Mouse (Mus musculus) spleen, adult 12 weeks (tissue): Measurements from ENCODE around the gene Dazl.

Experiments
- DNase-seq: peaks from one replicate; pipeline ENCODE4 v3.0.0; 2022; ENCODE audit warnings: low spot score

Dazl gene

DNA sequence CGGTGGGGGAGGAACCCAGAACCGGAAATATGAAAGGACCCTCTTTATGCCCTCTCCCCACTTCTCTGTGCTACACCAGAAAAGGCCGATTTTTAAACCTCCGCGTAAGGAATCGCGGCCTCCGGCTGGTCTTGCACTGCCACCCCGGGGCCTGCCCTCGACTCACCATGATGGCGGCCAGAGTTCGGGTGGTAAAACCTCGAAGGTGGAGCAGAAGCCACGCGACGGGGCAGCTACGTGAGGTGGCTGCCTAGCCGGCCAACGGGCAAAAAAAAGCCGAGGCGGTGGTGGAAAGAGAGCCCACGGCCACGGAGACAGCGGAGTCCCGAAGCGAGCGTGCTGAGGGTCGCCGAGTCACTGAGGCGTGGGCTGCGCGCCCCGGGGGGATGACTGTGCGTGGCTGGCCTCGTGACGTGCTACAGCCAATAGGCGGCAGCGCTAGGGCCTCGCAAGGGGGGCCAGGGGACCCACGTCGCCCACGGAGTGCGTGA lies at the start of gene Dazl:
Dazl (minus strand) TSS at position 396 of the 491 bp plus-strand sequence.
- no peak for DNase-seq

- no peak for DNase-seq
Measured at GRCm38 (mm10) chr17:50341850-50342544, 48.6 kb upstream of the Dazl start.

DNA sequence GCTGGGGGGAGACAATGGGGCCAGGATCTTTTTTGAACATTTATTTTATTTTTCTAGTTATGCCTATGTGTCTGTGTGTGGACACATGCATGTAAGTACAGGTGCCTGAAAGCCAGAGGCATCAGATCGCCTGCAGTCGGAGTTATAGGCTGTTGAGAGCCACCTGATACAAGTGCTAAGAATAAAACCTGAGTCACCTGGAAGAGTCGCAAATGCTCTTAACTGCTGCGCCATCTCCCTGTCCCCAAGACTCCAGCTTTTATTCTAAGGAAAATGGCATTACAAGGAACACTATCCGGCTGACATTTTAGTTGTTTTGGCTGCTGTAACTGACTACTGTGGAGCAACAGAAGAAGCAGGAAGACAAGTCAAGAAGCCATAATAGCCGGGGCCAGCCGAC lies 45.5 kb upstream of the Dazl start:
- DNase-seq = no peak

- no peak for DNase-seq
Measured at GRCm38 (mm10) chr17:50335776-50336175, 42.3 kb upstream of the Dazl start.

GRCm38 (mm10) chr17:50334694-50335093 lies 41.3 kb upstream of the Dazl start:
- no peak for DNase-seq

DNA sequence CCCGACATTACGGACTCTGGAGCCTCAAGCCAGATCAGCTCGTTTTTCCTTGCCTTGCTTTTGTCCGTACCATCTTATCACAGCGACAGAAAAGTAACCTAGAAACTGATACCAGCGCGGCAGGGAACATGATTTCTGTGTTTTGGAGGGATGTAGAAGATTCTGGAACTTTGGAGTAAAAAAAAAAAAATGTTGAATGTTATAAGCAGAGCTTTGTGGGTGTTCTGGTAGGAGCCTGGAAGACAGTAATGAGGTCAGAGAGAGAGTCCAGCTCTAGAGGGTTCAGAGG lies 38.5 kb upstream of the Dazl start:
- DNase-seq = no peak

DNA sequence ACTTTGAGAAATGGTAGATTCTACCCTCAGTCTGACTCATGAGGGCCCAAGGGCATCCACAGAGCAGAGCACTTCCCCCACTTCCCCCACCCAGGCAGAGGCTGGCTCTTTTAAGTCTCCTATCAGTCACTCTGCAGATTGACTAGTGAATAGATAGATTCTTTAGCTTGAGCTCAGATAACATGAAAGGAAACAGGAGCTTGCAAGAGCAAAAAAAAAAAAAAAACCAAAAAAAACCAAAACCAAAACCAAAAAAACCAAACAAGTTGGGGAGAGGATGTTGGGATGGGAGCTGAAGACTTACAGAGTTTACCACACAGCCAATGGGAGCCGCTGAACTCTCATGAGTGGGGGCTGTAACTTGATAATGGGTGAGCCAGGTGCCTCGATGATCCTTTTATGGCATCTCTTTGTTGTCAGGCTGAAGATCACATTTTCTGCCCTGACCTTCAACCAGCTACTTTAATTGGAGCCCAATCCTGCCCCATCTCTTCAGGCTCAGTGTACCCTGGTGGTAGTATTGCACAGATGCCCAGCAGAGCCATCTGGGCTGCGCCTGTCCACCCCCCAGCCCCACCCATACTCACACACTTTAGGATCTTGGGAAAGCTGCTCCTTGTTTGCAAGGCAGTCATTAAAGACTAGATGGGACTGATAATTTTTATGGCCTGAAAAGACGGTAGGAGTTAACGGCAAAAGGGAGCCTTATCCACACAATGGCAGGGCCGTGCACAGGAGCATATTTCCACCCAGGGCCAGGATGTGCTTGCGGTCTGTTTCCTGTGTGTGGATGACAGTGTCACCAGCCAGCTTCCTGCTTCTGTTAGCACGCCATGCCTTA lies 38.0 kb upstream of the Dazl start:
- no peak for DNase-seq

GRCm38 (mm10) chr17:50330245-50330644 lies 36.8 kb upstream of the Dazl start:
- DNase-seq = no peak

DNA sequence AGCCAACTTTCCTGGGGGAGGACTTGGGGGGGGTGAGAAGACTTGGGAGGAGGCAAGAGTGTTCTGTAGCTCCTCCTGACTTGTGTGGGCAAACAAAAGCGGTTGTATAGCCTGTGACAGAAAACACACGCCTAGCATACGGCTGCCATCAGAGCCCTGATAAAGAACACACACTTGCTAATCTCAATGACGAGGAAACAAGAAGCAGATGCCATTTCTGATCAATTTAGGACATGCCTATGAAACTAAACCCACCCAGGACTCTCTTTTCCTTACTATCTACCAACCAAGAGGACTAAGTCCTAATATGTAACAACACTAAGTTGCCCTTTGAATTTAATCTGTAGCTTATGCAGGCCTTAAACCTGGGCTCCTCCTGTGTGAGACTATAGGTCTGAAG lies 31.2 kb upstream of the Dazl start:
- no peak for DNase-seq

GRCm38 (mm10) chr17:50318810-50319209 lies 25.4 kb upstream of the Dazl start:
- DNase-seq = no peak

DNA sequence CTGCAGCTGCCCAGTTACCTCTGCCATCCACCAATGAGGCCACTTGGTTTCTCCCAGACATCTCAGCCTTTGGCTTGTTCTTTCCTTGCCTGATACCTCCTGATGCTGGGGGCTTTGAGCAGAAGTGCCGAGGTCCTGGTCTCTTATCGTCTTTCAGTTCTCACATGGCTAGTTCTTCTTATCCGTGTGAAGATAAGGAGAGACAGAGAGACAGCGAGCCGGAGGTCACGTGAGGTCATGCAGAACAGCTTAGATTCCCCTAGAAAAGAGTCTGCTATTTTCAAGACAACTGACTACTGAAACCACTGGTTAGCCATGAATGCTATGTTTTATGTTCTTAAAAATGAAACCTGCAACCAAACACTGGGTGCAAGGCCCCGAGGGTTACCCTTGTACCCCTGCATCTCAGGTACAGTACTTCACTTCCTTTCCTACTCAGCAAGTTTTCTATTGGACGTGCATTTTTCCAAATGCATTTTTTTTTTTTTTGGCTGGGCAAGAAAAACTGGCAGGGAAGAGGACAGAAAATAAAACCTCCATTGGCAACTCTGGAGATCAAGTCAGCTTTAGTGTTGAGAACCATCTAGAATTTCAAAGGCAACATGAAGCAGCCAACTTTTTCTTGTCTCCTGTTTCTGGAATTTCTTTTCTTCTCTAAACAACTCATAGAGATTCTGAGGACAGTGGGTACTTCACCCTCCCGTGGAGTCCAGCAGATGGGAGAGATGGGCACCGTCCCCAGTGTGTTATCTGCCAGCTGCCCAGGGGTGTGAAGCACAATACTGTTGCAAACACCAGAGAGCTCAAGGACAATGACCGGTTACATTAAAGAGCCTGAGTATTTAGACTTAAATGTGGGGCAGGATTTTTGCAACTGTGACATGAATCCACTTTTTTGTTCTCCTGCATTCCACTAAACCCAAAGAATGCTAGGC lies 23.0 kb upstream of the Dazl start:
- no peak for DNase-seq

DNA sequence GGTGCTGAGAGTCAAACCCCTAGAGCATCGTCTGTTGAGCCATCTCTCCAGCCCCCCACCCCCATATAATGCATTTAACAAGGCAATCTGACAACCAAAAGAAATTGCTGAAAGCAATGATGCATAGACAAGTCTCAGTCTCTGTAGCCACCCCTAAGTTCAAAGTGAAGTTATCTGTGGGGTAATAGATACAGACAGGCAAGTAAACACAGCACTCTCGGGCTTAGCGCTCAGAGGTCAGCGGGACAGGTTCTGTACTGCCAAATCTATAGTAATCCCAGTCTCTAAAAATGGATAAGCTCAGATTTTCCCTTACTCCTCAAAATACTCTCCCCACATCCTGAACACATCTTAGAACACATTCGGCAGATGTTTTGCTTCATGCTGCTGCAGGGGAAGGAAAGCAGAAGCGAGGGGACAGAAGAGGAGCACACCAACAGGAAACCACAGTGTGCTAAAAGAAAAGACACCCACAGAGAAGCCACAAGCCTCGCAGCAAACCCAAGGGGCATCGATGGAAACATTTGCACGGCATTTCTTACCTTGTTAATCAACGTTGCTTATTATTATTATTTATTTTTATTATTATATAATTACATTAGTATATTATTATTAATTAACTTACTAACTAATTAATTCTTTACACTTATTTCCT lies 16.8 kb upstream of the Dazl start:
- no peak for DNase-seq

DNA sequence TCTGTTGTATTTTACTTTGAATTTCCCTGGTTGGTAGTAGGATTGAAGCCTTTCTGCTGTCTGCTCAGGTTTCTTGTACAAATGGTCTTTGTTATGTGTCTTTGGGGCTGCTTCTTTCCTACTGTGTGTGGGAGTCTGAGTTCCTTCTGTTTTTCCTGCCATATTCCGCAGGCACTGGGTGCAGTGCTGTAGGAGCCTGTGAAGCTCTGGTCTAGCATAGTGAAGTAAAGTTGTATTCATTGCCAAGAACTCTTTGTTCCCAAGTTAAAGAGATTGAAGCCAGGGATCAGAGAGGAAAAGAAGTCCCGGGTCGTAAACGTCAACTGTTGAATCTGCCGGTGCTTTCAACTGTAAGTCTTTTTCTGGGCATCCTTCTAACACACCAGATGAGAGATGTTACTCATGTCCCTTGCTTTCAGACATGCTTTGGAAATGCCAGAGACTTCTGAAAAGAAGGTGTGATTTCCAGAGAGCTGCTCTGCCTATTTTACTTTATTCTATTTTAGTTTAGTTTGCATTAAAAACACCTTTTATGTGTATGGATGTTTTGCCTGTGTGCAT lies 16.2 kb upstream of the Dazl start:
- DNase-seq = no peak

DNA sequence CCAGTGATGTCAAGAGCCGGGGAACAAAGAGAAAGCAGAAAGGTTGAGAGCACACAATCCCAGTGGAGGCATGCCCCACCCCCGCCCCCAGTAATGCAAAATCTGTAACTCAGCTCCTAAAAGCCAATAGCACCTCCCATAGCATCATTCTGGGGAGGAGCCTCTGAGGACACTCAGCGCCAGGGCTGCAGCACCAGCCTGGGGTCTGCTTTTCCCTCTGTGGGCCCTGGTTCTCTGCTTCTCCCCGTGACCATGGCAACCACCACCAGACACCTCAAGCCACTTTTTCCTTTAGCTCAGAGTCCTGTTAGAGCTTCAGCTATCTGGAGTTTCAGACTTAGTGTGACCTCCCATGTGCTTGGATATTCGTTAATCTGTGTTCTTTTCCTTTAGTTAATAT lies 15.4 kb upstream of the Dazl start:
- no peak for DNase-seq

DNA sequence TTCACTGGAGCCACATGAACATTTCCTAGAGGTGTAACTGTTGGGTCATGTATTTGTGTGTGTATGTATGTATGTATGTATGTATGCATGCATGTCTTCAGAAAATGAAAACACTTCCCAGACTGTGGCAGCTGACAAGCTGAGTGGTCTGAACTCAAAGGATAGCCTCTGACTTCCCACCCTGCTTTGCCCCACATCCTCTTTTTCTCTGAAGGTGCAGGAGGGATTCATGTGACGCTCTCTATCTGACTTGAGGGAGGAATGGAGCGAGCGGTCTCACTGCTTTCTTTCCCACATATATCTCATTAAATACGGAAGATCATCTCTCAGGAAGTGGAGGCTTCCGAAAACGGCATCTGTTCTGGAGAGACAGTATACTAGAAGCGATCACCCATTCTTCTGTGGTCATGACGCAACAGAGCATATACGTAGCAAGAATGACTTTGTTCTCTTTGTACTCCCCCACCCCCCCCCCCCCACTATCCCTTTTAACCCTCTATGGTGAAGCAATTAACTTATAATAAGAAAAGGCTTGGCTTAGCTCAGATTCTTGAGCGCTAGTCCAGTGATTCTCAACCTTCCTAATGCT lies 14.7 kb upstream of the Dazl start:
- no peak for DNase-seq

DNA sequence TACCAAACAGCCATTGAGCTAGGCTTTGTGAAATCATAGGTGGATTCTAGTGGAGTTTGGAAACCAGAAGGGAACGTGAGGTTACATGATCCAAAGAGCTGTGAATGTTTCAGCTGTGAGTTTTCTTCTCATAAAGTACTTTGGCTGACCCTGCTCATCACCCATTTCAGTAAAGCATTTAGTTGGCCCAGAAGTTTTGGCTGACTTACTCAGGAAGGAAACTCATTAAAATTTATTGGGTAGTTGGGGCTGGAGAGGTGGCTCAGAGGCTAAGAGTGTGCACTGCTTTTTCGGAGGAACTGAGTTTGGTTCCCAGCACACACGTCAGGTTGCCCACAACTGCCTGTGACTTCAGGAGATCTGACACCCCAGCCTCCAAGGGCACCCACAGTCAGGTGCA lies 9.4 kb upstream of the Dazl start:
- no peak for DNase-seq

DNA sequence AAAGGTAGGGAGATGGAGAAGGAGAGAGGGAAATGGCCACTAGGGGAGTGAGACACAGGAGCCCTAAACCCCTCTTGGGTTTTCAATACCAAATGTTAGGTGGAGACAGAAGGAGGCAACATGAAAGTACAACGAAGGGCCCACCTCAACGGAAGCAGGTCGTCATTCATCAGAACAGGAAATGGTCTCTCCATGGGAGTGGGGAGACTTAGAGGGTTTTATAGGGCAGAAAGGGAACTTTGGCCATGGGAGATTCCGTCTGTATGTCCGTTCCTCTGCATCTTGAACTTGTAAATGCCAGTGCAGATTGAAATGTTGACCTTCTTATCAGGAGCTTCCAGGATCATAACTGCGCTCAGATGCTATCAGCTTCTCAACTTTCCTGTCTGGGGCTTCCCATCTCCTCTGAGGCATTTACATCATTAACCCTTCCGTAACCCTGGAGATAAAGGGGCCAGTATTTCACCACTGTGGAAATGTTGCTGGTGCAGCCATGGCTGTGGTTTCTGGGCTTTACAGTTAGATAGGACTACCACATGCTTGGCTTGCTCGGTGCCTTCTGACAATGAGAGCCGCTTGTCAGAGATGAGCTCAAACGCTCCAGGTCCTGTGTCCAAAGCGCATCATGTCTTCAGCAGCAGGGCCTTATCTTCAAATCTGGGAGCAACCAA lies 6.9 kb upstream of the Dazl start:
- no peak for DNase-seq

DNA sequence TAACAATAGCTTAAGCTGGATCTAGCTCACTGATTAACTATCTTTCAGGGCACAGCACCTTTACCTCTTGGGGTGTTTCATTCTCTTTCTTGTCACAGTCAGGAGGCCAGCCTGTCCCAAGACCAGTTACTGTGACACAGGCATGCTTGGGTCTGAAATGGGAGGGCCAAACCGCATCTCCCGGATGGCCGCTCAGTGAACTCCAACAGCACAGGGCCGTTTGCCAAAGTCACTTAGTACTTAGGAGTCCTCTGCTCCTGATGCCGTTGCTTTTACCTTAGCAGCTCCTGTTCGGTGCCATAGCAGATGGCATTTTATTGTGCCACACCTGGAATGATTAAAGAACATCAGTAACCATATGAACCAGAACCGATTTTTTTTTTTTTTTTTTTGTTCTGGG lies 5.4 kb upstream of the Dazl start:
- no peak for DNase-seq

- no peak for DNase-seq
Measured at GRCm38 (mm10) chr17:50294726-50295125, 1.3 kb upstream of the Dazl start.

GRCm38 (mm10) chr17:50292661-50293171 lies 720 bp downstream of the Dazl start:
- peak; percentile 91 for DNase-seq
